Mouse (Mus musculus) heart, postnatal 0 days (tissue): ENCODE data around the gene Tmem56.

Experiments
- CTCF ChIP-seq: IDR thresholded peaks from 2 replicates; pipeline ENCODE4 v1.5.1; 2016; ENCODE audit warnings: antibody characterized with exemption, control low read depth, low read depth
- EP300 ChIP-seq: IDR thresholded peaks from 2 replicates; pipeline ENCODE4 v1.6.1; 2016; ENCODE audit warnings: antibody characterized with exemption, low read depth

DNA sequence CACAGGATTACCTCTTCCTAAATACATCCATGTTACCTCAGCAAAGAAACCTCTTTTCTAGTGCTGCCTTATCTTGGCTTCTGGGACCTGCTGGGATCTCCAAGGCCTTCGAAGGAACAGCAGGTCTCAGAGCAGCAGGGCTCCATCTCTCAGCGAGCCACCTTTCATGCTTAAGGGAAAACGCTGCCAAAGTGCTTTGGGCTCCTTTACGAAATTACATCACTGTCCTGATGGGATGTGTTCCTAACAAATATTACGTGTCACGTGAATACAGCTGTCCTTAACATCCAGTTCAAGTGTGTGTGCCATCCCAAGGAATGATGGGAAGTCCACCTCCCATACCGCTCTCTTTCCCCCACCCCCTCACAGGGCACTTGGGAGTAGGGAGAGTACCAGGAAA, 22.9 kb downstream of the Tmem56 start:
- no peak for TF ChIP-seq CTCF
- TF ChIP-seq EP300 = no peak
